Mouse (Mus musculus): ENCODE data around the gene Ccdc85c.

DNA sequence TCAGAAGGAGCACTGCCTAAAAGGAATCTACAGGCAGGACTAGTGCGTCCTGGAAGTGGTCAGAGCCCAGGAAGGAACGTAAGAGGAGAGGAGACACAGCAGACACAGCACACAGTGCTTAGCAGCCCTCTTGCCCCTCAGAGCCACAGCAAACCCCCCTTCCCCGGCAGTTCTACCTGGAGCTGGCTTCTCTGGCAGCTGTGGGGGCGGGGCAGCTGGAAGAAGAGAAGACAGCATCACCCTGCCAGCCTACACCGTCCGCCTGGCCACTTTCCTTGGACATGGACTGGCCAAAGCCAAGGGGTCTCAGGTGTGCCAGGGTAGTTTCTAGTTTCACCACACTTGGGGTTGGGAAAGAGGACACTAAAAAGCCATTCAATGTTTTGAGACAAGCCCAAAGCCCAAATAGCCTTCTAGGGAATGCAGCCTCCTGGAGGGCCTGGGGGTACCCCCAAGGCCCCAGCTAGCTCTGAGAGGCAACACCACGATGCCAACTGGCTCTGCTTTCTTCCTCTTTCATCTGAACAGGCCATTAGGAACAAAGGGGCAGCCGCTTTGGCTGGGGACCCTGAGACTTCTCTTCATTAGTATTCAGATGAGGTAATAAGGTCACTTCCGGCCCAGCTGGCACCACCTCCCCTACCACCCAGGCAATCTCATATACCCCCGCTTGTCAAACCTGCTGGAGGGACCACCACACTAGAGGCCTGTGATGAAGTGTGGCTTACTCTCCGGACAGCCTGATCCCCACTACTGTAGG is 58.4 kb downstream of the Ccdc85c start:
- TF ChIP-seq CTCF (IDR thresholded peaks at IDR 0.05; ENCODE audit: insufficient read depth, low read length) (no peak), POLR2A (IDR thresholded peaks at IDR 0.05; ENCODE audit: borderline replicate concordance, extremely low read depth, low read depth, low read length) (no peak)
